Mouse (Mus musculus) small intestine, adult 2 months (tissue): ENCODE results near the gene Gpc6.

Experiments used
- CTCF ChIP-seq: fragments of 200-500 bp; IDR thresholded peaks from 2 replicates; pipeline ENCODE4 v1.5.1; 2012; ENCODE audit warnings: low read depth, mild to moderate bottlenecking, control low read depth, inconsistent platforms, low read length, moderate library complexity, mixed read lengths; ENCODE audit not compliant: insufficient replicate concordance, insufficient read length; ENCODE audit errors: extremely low read depth
- POLR2A ChIP-seq: fragments of 200-500 bp; IDR thresholded peaks from 2 replicates; pipeline ENCODE4 v1.6.1; 2012; ENCODE audit warnings: low read depth, mild to moderate bottlenecking, control low read depth, inconsistent platforms, low read length, moderate library complexity

DNA sequence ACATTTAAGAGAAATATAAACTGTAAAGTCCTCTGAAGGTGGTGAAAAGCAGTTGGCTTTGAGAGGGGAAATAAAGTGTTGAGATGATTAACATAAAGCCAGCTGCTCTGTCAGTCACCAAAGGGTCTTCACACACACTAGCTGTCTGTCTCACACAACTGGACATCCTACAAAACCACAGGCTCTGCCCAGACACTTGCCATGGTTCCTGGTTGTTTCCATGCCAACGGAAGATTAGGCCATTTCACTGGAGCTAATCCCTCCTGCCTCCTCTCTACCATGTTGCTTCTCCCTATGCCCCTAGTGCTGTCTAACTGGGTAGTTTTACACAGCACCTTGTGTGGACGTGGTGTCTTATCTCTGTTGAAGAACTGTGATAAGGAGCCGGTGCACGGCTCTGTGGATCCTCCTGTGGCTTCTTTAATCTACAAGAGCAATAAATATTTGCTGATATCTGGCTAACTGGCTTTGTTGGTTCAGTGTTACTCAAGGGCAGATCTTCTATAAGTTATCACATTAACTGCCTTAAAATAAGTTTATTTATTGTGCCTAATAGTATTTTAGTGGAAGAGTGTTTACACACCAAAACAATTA, 562.1 kb downstream of the Gpc6 start:
- TF ChIP-seq CTCF (no peak), POLR2A (no peak)
